Mouse (Mus musculus) frontal cortex, adult (tissue): ENCODE data around the gene Gm20855.
"Not testable (repeated sequence)": the region's sequence is repeated elsewhere in the genome, so short reads cannot be mapped to it uniquely, and the experiment has no call there.

Experiments
- ATAC-seq: cut with Nextera tagmentation; 2 replicates; pipeline ENCODE4 v1.9.2; 2017; ENCODE audit warnings: mild to moderate bottlenecking, moderate library complexity, mixed read lengths; ENCODE audit not compliant: low TSS enrichment

Gm20855 gene

GRCm38 (mm10) chrY:35131733-35132132 lies at the start of gene Gm20855:
Gm20855 (minus strand) TSS chrY:35131833.
- not testable (repeated sequence) for ATAC-seq
